Mouse (Mus musculus) forelimb bud, embryonic 11.5 days (tissue): ENCODE measurements around the gene Vdac1.

Experiments used
- DNase-seq: peaks from one replicate; pipeline ENCODE4 v3.0.0-alpha.2; 2012; ENCODE audit warnings: low read depth, low spot score

Gene Vdac1

GRCm38 (mm10) chr11:52419861-52420260 is 59.2 kb downstream of the Vdac1 start:
- no peak for DNase-seq

GRCm38 (mm10) chr11:52420296-52421052 is 59.8 kb downstream of the Vdac1 start:
- DNase-seq = no peak

GRCm38 (mm10) chr11:52421053-52421778 is 60.6 kb downstream of the Vdac1 start:
- DNase-seq = peak; percentile 82

- no peak for DNase-seq
These were observed 68.8 kb downstream of the Vdac1 start for GRCm38 (mm10) chr11:52429440-52429839.

- no peak for DNase-seq
These were observed 70.9 kb downstream of the Vdac1 start for GRCm38 (mm10) chr11:52431594-52431993.

- DNase-seq = no peak
These were observed 71.5 kb downstream of the Vdac1 start for GRCm38 (mm10) chr11:52432148-52432547.

GRCm38 (mm10) chr11:52433076-52433796 is 72.6 kb downstream of the Vdac1 start:
- DNase-seq = no peak

- no peak for DNase-seq
These were observed 73.1 kb downstream of the Vdac1 start for GRCm38 (mm10) chr11:52433797-52434195.

GRCm38 (mm10) chr11:52435466-52435865 is 74.8 kb downstream of the Vdac1 start:
- no peak for DNase-seq

GRCm38 (mm10) chr11:52437123-52437522 is 76.5 kb downstream of the Vdac1 start:
- DNase-seq = peak; percentile 16
